Mouse (Mus musculus) olfactory bulb, adult 2 months (tissue): ENCODE measurements at regions not wholly inside any gene's neighbourhood (a gene's known extent, or its start where the extent isn't known, plus 50 kb on each side); places are given as distances from the start of the nearest gene placed in this dataset.

ENCODE experiments used
- CTCF ChIP-seq: fragments of 200-500 bp; IDR thresholded peaks from 2 replicates; pipeline ENCODE4 v1.5.1; 2012; ENCODE audit warnings: low read depth, mild to moderate bottlenecking, low read length, moderate library complexity; ENCODE audit not compliant: insufficient read depth
- POLR2A ChIP-seq: fragments of 200-500 bp; IDR thresholded peaks from 2 replicates; pipeline ENCODE4 v1.6.1; 2012; ENCODE audit warnings: mild to moderate bottlenecking, low read depth, low read length, moderate library complexity; ENCODE audit not compliant: insufficient read depth

- TF ChIP-seq POLR2A = no peak
- no peak for TF ChIP-seq CTCF
These were observed 69.3 kb upstream of the Cops8 start for GRCm38 (mm10) chr1:90533481-90533880.
